Mouse (Mus musculus): ENCODE measurements at regions not wholly inside any gene's neighbourhood (a gene's known extent, or its start where the extent isn't known, plus 50 kb on each side); places are given as distances from the start of the nearest gene placed in this dataset.

DNA sequence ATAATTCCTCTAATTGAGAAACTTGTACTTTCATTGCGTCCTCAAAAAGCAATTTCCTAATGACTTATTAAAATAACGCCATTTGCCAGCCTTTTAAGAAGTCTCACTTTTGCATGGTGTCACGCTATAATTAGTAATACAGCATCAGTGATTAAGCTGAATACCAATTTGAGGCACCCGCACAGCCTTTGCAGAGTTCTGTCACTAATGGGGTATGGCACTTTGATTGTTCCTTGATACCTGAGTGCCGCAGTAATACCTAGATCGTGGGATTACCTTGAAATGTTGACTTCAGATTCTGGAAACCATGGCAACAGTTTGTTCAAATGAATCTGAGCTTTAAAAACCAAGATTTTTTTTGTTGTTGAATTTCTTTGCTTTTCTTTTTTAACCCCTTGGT, 202.7 kb upstream of the Igfbp7 start:
- DNase-seq (ENCODE audit: extremely low spot score), result no peak

DNA sequence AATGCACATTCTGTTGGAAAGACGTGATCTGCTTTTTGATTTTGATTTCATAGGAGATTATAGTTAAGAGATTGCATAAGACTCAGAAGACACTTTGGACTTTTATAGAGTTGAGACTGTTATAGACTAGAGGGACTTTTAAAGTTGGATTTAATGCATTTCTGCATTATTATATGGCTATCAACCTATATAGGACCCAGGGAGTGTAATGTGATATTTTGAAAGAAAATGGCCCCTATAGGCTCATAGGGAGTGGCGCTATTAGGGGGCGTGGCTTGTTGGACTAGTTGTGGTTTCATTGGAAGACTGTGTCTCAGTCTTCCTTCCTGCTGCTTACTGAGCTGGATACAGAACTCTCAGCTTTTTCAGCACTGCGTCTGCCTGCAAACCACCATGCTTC, 186.9 kb upstream of the Igfbp7 start:
- DNase-seq (ENCODE audit: extremely low spot score), result no peak

DNA sequence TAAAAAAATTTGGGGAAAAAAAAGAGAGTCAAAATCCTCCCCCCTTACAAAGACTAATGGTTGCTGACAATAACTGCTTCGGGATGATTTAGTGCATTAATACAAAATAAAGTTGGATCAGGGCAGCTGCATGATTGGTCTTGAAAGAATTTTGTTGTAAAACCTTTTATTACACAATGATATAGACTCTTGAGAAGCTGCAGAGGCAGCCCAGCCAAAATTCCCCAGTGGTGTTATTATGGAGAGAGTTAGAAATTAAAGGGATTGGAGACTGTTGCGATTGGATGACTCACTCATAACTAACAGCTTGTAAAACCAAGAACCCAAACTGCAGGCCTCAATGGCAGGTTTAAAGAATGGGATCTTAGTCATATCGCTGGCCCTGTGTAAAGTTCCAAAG, 181.4 kb upstream of the Igfbp7 start:
- no peak for DNase-seq (ENCODE audit: extremely low spot score)

DNA sequence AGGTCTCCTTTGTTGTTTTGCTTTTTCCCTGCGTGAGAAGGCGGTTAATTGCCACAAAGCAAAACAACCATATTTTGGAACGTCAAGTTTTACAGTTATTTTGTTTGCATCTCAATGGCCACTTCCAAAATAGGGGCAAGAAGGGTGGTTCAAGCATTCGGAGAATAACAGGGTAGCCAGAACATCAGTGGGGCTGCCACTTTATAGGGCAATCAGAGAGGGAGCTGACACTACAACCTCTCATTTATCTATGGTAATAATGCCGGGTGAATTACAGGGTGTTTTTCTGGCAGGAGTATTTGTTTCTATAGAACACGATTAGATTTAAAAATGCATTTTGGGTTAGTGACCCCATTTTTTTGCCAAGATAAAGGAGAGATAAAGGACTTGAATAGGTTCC, 173.9 kb upstream of the Igfbp7 start:
- no peak for DNase-seq (ENCODE audit: extremely low spot score)

DNA sequence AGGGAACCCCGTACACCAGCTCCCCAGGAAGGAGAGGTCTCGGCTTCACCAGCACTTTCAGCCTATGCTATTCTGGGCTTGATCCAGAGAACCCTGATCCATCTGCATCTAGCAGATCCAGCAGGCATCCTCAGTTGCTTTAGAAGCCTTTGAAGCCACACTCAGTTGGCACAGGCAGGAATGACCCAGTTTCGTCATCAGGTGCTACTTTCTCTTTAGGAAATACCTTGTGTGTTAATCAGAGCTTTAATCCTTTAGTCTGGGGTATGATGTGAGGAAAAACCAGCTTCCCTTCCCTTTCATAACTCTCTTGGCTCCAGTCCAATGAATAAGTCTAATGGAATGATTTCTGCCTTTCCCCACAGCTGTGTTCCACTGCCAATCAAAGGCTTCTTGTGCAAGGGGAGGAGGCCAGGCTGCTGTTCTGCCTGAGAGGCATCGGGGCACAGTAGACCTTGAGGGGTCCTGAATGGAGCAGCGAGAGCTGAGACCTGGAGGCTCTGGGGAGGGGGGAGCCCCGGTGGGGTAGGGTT, 173.3 kb upstream of the Igfbp7 start:
- DNase-seq (ENCODE audit: extremely low spot score), result no peak

GRCm38 (mm10) chr5:77579826-77580745, 172.2 kb upstream of the Igfbp7 start:
- DNase-seq (ENCODE audit: extremely low spot score), result peak; percentile 16

- no peak for DNase-seq (ENCODE audit: extremely low spot score)
Observed at GRCm38 (mm10) chr5:77576881-77577280, 169.0 kb upstream of the Igfbp7 start.

DNA sequence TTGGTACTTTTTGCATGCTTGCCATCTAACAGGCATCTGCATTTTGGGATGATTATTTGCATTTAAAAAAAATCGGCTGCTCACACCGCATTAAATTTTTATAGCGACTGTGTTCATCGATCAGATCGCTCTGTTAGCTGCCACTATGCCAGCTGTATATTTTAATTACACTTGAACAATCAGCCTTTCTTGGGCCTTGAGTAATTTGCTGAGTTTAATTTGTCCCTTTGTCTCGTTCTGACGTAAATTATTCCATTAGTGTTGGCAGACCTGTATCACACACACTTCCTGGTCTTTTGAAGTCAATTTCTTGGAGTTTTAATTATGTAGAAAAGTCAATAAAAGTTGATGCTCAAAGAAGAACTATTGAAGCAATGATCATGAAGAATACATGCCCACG, 167.9 kb upstream of the Igfbp7 start:
- no peak for DNase-seq (ENCODE audit: extremely low spot score)

DNA sequence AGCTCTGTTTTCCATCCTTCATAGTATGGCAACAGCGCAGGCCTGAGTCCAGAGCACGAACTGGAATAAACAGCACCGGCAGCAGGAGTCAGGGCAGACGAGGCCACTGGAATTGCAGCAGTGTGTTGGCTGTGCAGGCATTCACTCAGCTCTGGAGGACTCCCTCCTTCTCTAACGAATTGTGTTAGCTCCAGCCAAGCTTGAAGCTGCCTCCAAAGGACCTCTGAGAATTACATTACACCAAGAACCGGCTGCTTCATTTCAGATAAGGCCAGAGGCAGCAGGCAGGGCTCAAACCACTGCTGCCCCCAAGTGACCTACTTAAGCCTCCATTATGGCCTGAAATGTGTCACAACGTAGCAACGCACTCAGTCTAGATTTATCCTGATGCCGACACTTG, 162.5 kb upstream of the Igfbp7 start:
- DNase-seq (ENCODE audit: extremely low spot score), result no peak

GRCm38 (mm10) chr5:77568121-77568520, 160.3 kb upstream of the Igfbp7 start:
- DNase-seq (ENCODE audit: extremely low spot score), result no peak

- no peak for DNase-seq (ENCODE audit: extremely low spot score)
Observed at GRCm38 (mm10) chr5:77552580-77552979, 144.7 kb upstream of the Igfbp7 start.

DNA sequence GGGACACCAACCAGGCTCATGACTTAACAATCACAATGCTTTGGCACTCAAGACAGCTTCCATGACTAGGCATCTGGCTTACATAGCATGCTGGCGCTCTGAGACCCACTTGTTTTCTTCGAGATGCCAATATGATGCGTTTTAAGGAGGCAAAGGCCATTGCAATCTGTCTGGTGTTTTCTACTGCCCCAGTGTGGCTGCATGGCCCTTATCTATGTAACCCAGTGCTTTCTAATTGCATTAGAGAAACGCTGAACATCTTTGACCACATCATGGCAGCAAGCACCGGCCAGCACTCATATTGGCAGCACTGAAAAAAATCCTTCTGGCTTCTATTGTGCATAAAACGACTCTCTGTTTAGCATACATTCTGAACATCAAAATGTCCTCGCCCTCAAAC, 144.2 kb upstream of the Igfbp7 start:
- DNase-seq (ENCODE audit: extremely low spot score), result no peak

DNA sequence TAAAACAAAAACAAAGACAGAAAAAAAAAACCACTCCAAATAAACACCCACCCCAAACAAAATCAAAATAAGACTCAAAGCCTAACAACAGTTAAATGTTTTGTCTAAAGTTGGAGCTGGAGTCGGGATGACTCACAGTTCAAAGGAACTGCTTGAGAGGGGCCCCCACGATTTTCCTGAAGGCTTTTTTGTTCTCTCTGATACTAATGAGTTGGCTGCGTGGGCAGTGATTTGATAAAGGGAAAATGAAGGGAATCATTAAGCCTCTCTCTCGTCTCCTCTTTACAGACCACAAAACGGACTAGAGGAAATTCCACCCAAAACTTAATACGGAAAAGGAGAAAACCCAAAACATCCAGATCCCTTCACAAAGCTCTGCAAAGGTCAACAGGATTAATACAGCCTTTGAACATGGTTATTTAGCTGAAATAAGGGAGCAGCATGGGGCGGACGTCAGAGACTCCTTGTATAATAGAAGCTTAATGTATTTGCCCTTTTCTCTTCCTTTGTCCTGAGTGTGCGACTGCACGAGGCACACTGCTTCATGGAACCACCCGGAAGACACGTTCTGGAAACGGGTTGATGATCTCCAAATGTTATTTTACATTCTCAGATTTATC, 138.3 kb upstream of the Igfbp7 start:
- DNase-seq (ENCODE audit: extremely low spot score), result peak; percentile 4

- DNase-seq (ENCODE audit: extremely low spot score), result no peak
Observed at GRCm38 (mm10) chr5:77532261-77533015, 124.6 kb upstream of the Igfbp7 start.

DNA sequence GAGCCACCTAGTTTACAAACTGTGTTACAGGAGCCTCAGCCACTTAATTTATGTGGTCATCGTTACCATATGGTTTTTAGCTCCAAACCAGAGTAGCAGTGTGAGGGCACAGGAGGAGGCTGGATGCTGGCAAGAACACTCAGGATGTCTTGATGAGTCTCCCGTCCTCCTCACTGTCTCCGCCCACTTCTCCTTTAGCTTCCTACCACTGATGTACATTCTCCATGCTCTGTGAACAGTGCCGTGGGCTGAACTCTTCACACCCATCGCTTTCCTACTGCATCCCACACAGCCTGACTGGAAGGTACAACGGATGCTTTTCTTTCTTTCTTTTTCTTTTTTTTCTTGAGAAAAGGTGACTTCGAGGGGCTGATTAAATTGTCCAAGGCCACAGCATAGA, 122.5 kb upstream of the Igfbp7 start:
- no peak for DNase-seq (ENCODE audit: extremely low spot score)

DNA sequence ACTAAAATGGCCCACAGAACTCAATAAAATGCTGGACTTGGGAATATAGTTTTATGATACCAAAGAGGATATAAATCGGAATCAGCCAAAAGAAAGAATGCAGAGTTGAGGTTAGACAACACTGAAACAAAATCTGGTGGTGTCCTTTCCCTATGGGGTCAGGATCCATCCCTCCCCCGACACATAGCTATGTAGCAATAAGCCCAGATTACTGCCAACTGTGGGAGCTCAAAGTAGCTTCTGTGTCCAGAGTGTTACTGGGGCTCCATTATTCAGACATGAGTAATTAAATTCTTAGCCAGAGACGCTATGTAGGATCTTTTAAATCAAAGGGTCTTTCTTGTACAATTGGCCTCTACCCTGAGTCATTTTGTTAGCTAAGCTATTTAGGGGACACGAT, 109.4 kb upstream of the Igfbp7 start:
- no peak for DNase-seq (ENCODE audit: extremely low spot score)

GRCm38 (mm10) chr5:77515448-77515847, 107.6 kb upstream of the Igfbp7 start:
- DNase-seq (ENCODE audit: extremely low spot score), result no peak

DNA sequence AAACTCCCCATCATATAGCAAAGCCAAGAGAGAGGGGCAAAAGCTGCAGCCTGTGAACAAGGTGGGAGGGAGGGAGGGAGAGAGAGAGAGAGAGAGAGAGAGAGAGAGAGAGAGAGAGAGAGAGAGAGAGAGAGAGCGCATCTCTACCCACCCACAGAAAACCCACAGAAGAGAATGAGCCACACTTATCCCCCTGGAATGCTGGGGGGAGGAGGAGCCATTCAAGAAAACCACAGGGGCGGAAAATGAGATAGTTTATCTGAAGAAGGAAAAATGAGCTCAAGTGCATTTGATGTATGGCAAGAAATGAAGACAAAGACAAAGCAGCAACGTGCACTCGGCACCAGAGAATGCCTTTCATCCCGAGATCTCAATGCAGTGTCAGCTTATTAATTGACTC, 94.8 kb upstream of the Igfbp7 start:
- DNase-seq (ENCODE audit: extremely low spot score), result no peak

GRCm38 (mm10) chr5:77499949-77500460, 92.2 kb upstream of the Igfbp7 start:
- DNase-seq (ENCODE audit: extremely low spot score), result no peak

DNA sequence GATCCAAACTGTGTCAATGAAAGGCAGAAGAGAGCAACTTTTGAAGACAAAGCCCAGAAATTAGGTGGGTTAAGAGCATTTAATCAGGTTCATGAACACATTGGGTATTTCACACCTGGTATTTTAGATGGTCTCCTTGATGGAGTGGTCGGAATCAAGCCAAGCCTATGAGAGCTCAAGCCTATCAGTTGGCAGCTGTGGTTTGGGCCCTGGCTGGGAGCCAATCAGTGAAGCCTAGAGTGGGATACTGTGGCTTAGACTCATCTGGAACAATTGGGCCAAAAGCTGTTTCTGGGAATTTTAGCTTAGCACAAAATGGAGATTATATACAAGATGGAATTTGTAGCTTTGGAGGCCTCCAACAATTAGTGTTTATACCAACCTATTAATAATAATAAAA, 86.8 kb upstream of the Igfbp7 start:
- no peak for DNase-seq (ENCODE audit: extremely low spot score)

GRCm38 (mm10) chr5:77488969-77489368, 81.1 kb upstream of the Igfbp7 start:
- no peak for DNase-seq (ENCODE audit: extremely low spot score)

All from embryo, embryonic 9.5 days (tissue).